Mouse (Mus musculus): Measurements from ENCODE around the gene Fbxl21. TPM values are rescaled to one million over a fixed set of nuclear protein-coding genes. Genes with fewer than 3 reads are reported as not detected.

The Fbxl21 gene
- polyA plus RNA-seq, 1 experiment from 2014 or later, result 1.8 TPM

- Histone ChIP-seq H3K9me3 (no peaks in the 10 kb centered on the region), H3K4me2 (no peak overlapping the region), H3K27me3 (no peaks in the 10 kb centered on the region), H3K4me1 (no peaks in the 10 kb centered on the region), H3K36me3 (no peaks in the 10 kb centered on the region), H3K9ac (no peak overlapping the region), H3K27ac (no peak overlapping the region), H3K4me3 (no peak overlapping the region)
- 71% methylated on average over 12 of the region's 12 CpGs for WGBS
- no peak for ATAC-seq (ENCODE audit: borderline replicate concordance, extremely low read depth, low FRiP score, low TSS enrichment)
Observed at GRCm38 (mm10) chr13:56537026-56537425, 14.8 kb downstream of the Fbxl21 start.

GRCm38 (mm10) chr13:56539846-56540245, 17.6 kb downstream of the Fbxl21 start:
- no peaks in the 10 kb centered on the region for H3K9me3 ChIP-seq
- no peaks in the 10 kb centered on the region for H3K27me3 ChIP-seq
- no peak for ATAC-seq (ENCODE audit: borderline replicate concordance, extremely low read depth, low FRiP score, low TSS enrichment)
- no peak overlapping the region for H3K4me3 ChIP-seq
- no peaks in the 10 kb centered on the region for H3K36me3 ChIP-seq
- no peak overlapping the region for H3K4me2 ChIP-seq
- no peak overlapping the region for H3K9ac ChIP-seq
- H3K4me1 ChIP-seq, result no peaks in the 10 kb centered on the region
- H3K27ac ChIP-seq, result no peak overlapping the region
- 96% methylated on average over 4 of the region's 4 CpGs for WGBS

GRCm38 (mm10) chr13:56543805-56544204, 21.5 kb downstream of the Fbxl21 start:
- H3K4me2 ChIP-seq, result no peak overlapping the region
- H3K9ac ChIP-seq, result no peak overlapping the region
- WGBS, result 75% methylated on average over 9 of the region's 9 CpGs
- H3K27me3 ChIP-seq, result no peaks in the 10 kb centered on the region
- H3K4me3 ChIP-seq, result no peak overlapping the region
- no peaks in the 10 kb centered on the region for H3K36me3 ChIP-seq
- no peak overlapping the region for H3K27ac ChIP-seq
- H3K9me3 ChIP-seq, result no peaks in the 10 kb centered on the region
- no peaks in the 10 kb centered on the region for H3K4me1 ChIP-seq
- ATAC-seq (ENCODE audit: borderline replicate concordance, extremely low read depth, low FRiP score, low TSS enrichment), result no peak

- WGBS, result 55% methylated on average over 3 of the region's 3 CpGs
- H3K4me3 ChIP-seq, result no peak overlapping the region
- no peaks in the 10 kb centered on the region for H3K36me3 ChIP-seq
- no peak overlapping the region for H3K4me2 ChIP-seq
- no peak overlapping the region for H3K9ac ChIP-seq
- no peak overlapping the region for H3K27ac ChIP-seq
- H3K27me3 ChIP-seq, result no peaks in the 10 kb centered on the region
- no peaks in the 10 kb centered on the region for H3K9me3 ChIP-seq
- ATAC-seq (ENCODE audit: borderline replicate concordance, extremely low read depth, low FRiP score, low TSS enrichment), result no peak
- H3K4me1 ChIP-seq, result no peaks in the 10 kb centered on the region
Observed at GRCm38 (mm10) chr13:56544956-56545355, 22.7 kb downstream of the Fbxl21 start.

GRCm38 (mm10) chr13:56548401-56548800, 26.1 kb downstream of the Fbxl21 start, which contains the start of gene Lect2:
TSS of gene Lect2 (minus strand) at chr13:56548502.
- no peak within 1 kb of the TSS for H3K4me3 ChIP-seq
- H3K27ac ChIP-seq, result no peak within 1 kb of the TSS
- H3K36me3 ChIP-seq, result no peaks in the 10 kb centered on the region
- H3K27me3 ChIP-seq, result no peaks in the 10 kb centered on the region
- H3K9ac ChIP-seq, result no peak within 1 kb of the TSS
- H3K9me3 ChIP-seq, result no peaks in the 10 kb centered on the region
- no peaks in the 10 kb centered on the region for H3K4me1 ChIP-seq
- ATAC-seq (ENCODE audit: borderline replicate concordance, extremely low read depth, low FRiP score, low TSS enrichment), result no peak
- H3K4me2 ChIP-seq, result no peak within 1 kb of the TSS
- 25% methylated on average over 9 of the region's 9 CpGs for WGBS

- WGBS, result 42% methylated on average over 4 of the region's 4 CpGs
- Histone ChIP-seq H3K27ac (no peak overlapping the region), H3K27me3 (no peaks in the 10 kb centered on the region), H3K9ac (no peak overlapping the region), H3K4me3 (no peak overlapping the region), H3K4me1 (no peaks in the 10 kb centered on the region), H3K9me3 (no peaks in the 10 kb centered on the region), H3K4me2 (no peak overlapping the region), H3K36me3 (no peaks in the 10 kb centered on the region)
- no peak for ATAC-seq (ENCODE audit: borderline replicate concordance, extremely low read depth, low FRiP score, low TSS enrichment)
Observed at GRCm38 (mm10) chr13:56549364-56549763, 27.1 kb downstream of the Fbxl21 start.

- 27% methylated on average over 1 of the region's 1 CpGs for WGBS
- no peak for ATAC-seq (ENCODE audit: borderline replicate concordance, extremely low read depth, low FRiP score, low TSS enrichment)
- H3K4me1 ChIP-seq, result no peaks in the 10 kb centered on the region
- no peaks in the 10 kb centered on the region for H3K27me3 ChIP-seq
- no peak overlapping the region for H3K4me2 ChIP-seq
- H3K9ac ChIP-seq, result no peak overlapping the region
- no peak overlapping the region for H3K4me3 ChIP-seq
- H3K36me3 ChIP-seq, result no peaks in the 10 kb centered on the region
- no peak overlapping the region for H3K27ac ChIP-seq
- no peaks in the 10 kb centered on the region for H3K9me3 ChIP-seq
Observed at GRCm38 (mm10) chr13:56550574-56550973, 28.3 kb downstream of the Fbxl21 start.

- no peaks in the 10 kb centered on the region for H3K27me3 ChIP-seq
- no peaks in the 10 kb centered on the region for H3K36me3 ChIP-seq
- no peaks in the 10 kb centered on the region for H3K4me1 ChIP-seq
- no peak overlapping the region for H3K4me2 ChIP-seq
- H3K4me3 ChIP-seq, result no peak overlapping the region
- ATAC-seq (ENCODE audit: borderline replicate concordance, extremely low read depth, low FRiP score, low TSS enrichment), result no peak
- H3K27ac ChIP-seq, result no peak overlapping the region
- H3K9me3 ChIP-seq, result no peaks in the 10 kb centered on the region
- H3K9ac ChIP-seq, result no peak overlapping the region
- WGBS, result 74% methylated on average over 6 of the region's 6 CpGs
Observed at GRCm38 (mm10) chr13:56551661-56552060, 29.4 kb downstream of the Fbxl21 start.

GRCm38 (mm10) chr13:56553923-56554322, 31.7 kb downstream of the Fbxl21 start:
- no peak overlapping the region for H3K4me2 ChIP-seq
- no peak for ATAC-seq (ENCODE audit: borderline replicate concordance, extremely low read depth, low FRiP score, low TSS enrichment)
- H3K4me1 ChIP-seq, result no peaks in the 10 kb centered on the region; the same call in 1 of the 2 replicates
- H3K36me3 ChIP-seq, result no peaks in the 10 kb centered on the region
- H3K9me3 ChIP-seq, result no peaks in the 10 kb centered on the region
- WGBS, result 44% methylated on average over 2 of the region's 2 CpGs
- H3K9ac ChIP-seq, result no peak overlapping the region
- no peak overlapping the region for H3K4me3 ChIP-seq
- H3K27ac ChIP-seq, result no peak overlapping the region
- no peaks in the 10 kb centered on the region for H3K27me3 ChIP-seq

GRCm38 (mm10) chr13:56554409-56554808, 32.1 kb downstream of the Fbxl21 start:
- no peak overlapping the region for H3K27ac ChIP-seq
- 9% methylated on average over 2 of the region's 2 CpGs for WGBS
- H3K9me3 ChIP-seq, result no peaks in the 10 kb centered on the region
- no peaks in the 10 kb centered on the region; the same call in 1 of the 2 replicates for H3K4me1 ChIP-seq
- no peaks in the 10 kb centered on the region for H3K27me3 ChIP-seq
- no peak for ATAC-seq (ENCODE audit: borderline replicate concordance, extremely low read depth, low FRiP score, low TSS enrichment)
- no peak overlapping the region for H3K4me2 ChIP-seq
- no peak overlapping the region for H3K4me3 ChIP-seq
- no peaks in the 10 kb centered on the region for H3K36me3 ChIP-seq
- H3K9ac ChIP-seq, result no peak overlapping the region

- Histone ChIP-seq H3K4me3 (no peak overlapping the region), H3K4me1 (no peaks in the 10 kb centered on the region; the same call in 1 of the 2 replicates), H3K36me3 (no peaks in the 10 kb centered on the region), H3K27me3 (no peaks in the 10 kb centered on the region), H3K9ac (no peak overlapping the region), H3K9me3 (no peaks in the 10 kb centered on the region), H3K4me2 (no peak overlapping the region), H3K27ac (no peak overlapping the region)
- WGBS, result 3% methylated on average over 1 of the region's 1 CpGs
- peak; percentile 52; the same call in 1 of the 2 replicates for ATAC-seq (ENCODE audit: borderline replicate concordance, extremely low read depth, low FRiP score, low TSS enrichment)
Observed at GRCm38 (mm10) chr13:56555957-56556356, 33.7 kb downstream of the Fbxl21 start.

- no peak overlapping the region for H3K4me3 ChIP-seq
- H3K9ac ChIP-seq, result no peak overlapping the region
- no peaks in the 10 kb centered on the region for H3K27me3 ChIP-seq
- no peak overlapping the region for H3K4me2 ChIP-seq
- H3K4me1 ChIP-seq, result no peaks in the 10 kb centered on the region; the same call in 1 of the 2 replicates
- no peak for ATAC-seq (ENCODE audit: borderline replicate concordance, extremely low read depth, low FRiP score, low TSS enrichment)
- H3K9me3 ChIP-seq, result no peaks in the 10 kb centered on the region
- no peak overlapping the region for H3K27ac ChIP-seq
- H3K36me3 ChIP-seq, result no peaks in the 10 kb centered on the region
- WGBS, result 66% methylated on average over 3 of the region's 3 CpGs
Observed at GRCm38 (mm10) chr13:56556701-56557100, 34.4 kb downstream of the Fbxl21 start.

GRCm38 (mm10) chr13:56558811-56559210, 36.5 kb downstream of the Fbxl21 start:
- no peak for ATAC-seq (ENCODE audit: borderline replicate concordance, extremely low read depth, low FRiP score, low TSS enrichment)
- H3K9ac ChIP-seq, result no peak overlapping the region
- H3K4me2 ChIP-seq, result no peak overlapping the region
- H3K27me3 ChIP-seq, result no peaks in the 10 kb centered on the region
- no peak overlapping the region for H3K4me3 ChIP-seq
- H3K9me3 ChIP-seq, result no peaks in the 10 kb centered on the region
- peaks cover 3% of the 10 kb centered on the region; the same call in 1 of the 2 replicates for H3K4me1 ChIP-seq
- no peaks in the 10 kb centered on the region for H3K36me3 ChIP-seq
- WGBS, result 48% methylated on average over 3 of the region's 3 CpGs
- H3K27ac ChIP-seq, result no peak overlapping the region
